Mouse (Mus musculus) lung, adult 2 months (tissue): ENCODE measurements around the gene Cpne5.

Source experiments
- CTCF ChIP-seq: fragments of 200-500 bp; IDR thresholded peaks from 2 replicates; pipeline ENCODE4 v1.5.1; 2011; ENCODE audit warnings: mild to moderate bottlenecking, low read length, control low read depth; ENCODE audit not compliant: insufficient read depth
- POLR2A ChIP-seq: fragments of 200-500 bp; IDR thresholded peaks from 2 replicates; pipeline ENCODE4 v1.6.1; 2011; ENCODE audit warnings: low read depth, mild to moderate bottlenecking, control low read depth, low read length, borderline replicate concordance; ENCODE audit errors: extremely low read depth

DNA sequence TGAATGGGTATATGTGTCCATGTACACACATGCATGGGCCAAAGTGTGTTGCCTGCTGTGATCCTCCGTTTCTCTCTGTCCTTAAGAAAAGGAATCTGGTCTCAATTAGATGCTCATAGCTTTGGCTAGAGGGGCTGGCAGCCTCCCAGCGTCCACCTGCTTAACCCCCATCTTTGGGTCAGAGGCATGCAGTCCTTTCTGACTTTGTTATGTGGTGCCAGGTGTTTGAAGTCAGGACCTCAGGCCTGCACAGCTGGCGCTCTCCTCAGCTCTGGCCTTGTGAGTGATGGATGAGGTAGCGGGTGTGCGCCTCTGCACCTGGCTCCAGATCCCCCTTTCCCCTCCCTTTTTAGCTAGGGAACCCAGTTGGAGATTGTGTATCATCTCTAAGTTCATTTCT lies 119.9 kb downstream of the Cpne5 start:
- TF ChIP-seq POLR2A (no peak), CTCF (no peak)
